Mouse (Mus musculus): Measurements from ENCODE around the gene Sdhaf4. TPM values are rescaled to one million over a fixed set of nuclear protein-coding genes. Genes with fewer than 3 reads are reported as not detected.
A peak's percentile ranks its signal among the peaks of the same experiment; 100 is the strongest.
"Not testable (repeated sequence)": the region's sequence is repeated elsewhere in the genome, so short reads cannot be mapped to it uniquely, and the experiment has no call there.

Sdhaf4 gene
- total RNA-seq (2021): 10 to 100 TPM; 36.4 to 45.0 TPM
- long read RNA-seq, experiment 1, transcript Sdhaf4-201 (3 exons, 683 nt): major isoform, 73 of 257 reads
- long read RNA-seq, experiment 1, partial matches to known transcripts: 0 of 257 reads
- long read RNA-seq, experiment 1, other reads (novel, unspliced or antisense): 184 of 257 reads
- long read RNA-seq, experiment 2, transcript Sdhaf4-201 (3 exons, 683 nt): major isoform, 116 of 429 reads
- long read RNA-seq, experiment 2, partial matches to known transcripts: 0 of 429 reads
- long read RNA-seq, experiment 2, other reads (novel, unspliced or antisense): 313 of 429 reads

- intact Hi-C loops (cut with DNase I): loop anchor here (5.0 to 10.0 kb wide), 3 partner anchors 83 to 180 kb away; partner anchors contain the start of gene Smap1
- peak; percentile 87 to 91 for DNase-seq
Observed at GRCm38 (mm10) chr1:24005070-24005804, at the start of gene Sdhaf4. TSS of gene Sdhaf4 (minus strand) at chr1:24005656.

GRCm38 (mm10) chr1:24046730-24047510 is 41.5 kb upstream of the Sdhaf4 start:
- intact Hi-C loops (cut with DNase I): no loop called here

DNA sequence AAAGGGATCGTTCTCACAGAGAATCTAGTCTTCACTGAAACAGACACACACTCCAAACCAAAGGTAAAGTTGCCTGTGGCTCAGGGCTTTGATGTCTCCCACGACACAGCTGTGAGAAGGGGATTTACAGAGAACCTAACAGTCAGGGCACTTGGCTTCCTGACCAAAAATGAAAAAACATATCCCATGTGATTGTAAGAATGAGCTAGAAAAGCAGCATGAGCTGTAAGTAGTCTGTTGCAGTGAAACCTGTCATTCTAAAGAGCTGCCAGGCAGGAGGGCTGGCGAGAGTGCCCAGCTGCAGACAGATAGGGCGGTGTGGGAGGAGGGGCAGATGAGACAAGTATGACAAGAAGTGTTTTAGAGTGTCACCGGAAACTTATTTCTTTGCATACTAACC is 40.2 kb upstream of the Sdhaf4 start:
- intact Hi-C loops (cut with DNase I): no loop called here
- DNase-seq: no peak

More at GRCm38 (mm10) chr1:24046730-24047510, 41.5 kb upstream of the Sdhaf4 start:
- DNase-seq: no peak

DNA sequence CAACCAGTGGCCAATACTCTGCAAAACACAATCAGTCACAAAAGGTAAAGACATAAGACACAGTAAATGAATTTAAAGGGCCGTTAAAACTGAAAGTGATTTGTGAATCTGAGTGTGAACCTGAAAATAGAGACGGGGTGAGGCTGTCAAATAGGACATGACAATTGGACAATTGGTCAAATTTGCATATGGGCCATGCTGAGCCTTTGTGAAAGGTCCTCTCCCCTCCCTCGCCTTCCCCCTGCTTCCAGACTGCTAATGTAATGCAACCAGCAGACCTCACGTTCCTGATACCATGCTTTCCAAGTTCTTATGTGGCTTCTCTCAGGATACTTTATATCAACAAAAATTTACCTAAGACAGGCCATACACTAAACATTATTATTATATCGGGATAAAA is 37.6 kb upstream of the Sdhaf4 start:
- intact Hi-C loops (cut with DNase I): no loop called here

GRCm38 (mm10) chr1:24033759-24034423 is 28.4 kb upstream of the Sdhaf4 start:
- no peak for DNase-seq
- intact Hi-C loops (cut with DNase I): loop anchor here (5.0 kb wide), 1 partner anchor 212 kb away; no protein-coding TSS in a partner anchor

More for the DNA sequence above, 37.6 kb upstream of the Sdhaf4 start:
- DNase-seq: no peak

DNA sequence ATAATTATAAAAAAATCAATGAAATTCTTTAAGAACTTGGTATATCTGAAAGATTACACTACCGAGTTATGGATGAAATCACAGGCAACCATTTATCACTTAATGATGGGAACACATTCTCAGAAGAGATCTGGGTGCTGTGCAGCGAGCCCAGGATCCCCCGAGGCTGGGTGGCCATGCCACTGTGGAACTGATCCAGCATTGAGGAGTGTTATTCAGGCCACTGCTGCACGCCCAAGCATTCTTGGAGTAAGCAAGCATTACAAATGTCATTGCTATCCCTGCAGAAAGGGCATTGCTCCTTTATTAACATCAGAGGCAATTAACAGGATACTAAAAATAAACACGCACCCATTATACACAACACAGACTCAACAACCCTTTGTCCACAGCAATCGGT is 5.4 kb upstream of the Sdhaf4 start:
- intact Hi-C loops (cut with DNase I): no loop called here
- no peak for DNase-seq

- intact Hi-C loops (cut with DNase I): no loop called here
- DNase-seq: no peak
Observed at GRCm38 (mm10) chr1:24010016-24010415, 4.6 kb upstream of the Sdhaf4 start.

DNA sequence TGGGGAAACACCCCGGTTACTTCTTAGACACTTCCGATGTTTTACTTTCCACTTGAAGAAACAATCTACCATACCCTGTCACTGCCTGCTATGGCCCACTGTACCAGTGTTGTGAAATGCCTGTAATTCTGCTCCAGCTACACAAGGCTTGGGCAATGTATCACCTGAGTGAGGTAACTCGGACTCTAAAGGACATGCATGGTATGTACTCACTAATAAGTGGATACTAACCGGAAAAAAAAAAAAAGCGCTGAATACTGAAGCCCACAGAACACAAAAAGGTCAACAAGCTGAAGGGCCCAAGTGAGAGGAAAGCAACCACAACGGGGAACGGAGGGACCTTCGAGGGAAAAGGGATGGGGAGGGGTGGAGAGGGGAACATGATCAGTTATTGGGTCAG is 2.2 kb upstream of the Sdhaf4 start:
- intact Hi-C loops (cut with DNase I): loop anchor here (5.0 to 10.0 kb wide), 3 partner anchors 85 to 183 kb away; partner anchors contain the start of gene Smap1
- DNase-seq: no peak

GRCm38 (mm10) chr1:23999318-23999717 is 6.1 kb downstream of the Sdhaf4 start:
- intact Hi-C loops (cut with DNase I): no loop called here
- no peak for DNase-seq

DNA sequence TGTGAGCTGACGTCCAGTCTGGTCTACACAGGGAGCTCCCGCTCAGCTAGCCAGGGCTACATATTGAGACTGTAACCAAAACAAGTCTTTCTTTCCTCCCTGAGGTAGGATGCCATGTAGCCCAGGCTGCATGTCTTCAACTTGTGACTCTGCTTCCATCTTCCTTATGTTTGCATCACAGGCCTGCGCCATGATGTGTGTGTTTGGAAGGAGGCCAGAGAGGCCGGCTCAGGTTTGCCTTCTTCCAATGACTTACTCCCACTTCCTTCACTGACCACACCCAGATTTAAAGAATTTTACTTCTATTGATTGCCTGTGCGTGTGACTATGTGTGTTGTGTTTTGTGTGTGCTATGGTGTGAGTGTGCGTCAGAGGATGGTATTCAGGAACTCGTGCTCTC is 6.6 kb downstream of the Sdhaf4 start:
- intact Hi-C loops (cut with DNase I): no loop called here
- DNase-seq: no peak

GRCm38 (mm10) chr1:23998120-23998810 is 7.2 kb downstream of the Sdhaf4 start:
- intact Hi-C loops (cut with DNase I): no loop called here

GRCm38 (mm10) chr1:23997493-23997892 is 8.0 kb downstream of the Sdhaf4 start:
- DNase-seq: no peak
- intact Hi-C loops (cut with DNase I): no loop called here

More at GRCm38 (mm10) chr1:23998120-23998810, 7.2 kb downstream of the Sdhaf4 start:
- no peak for DNase-seq

- DNase-seq: no peak
- intact Hi-C loops (cut with DNase I): no loop called here
Observed at GRCm38 (mm10) chr1:23995420-23995819, 10.0 kb downstream of the Sdhaf4 start.

DNA sequence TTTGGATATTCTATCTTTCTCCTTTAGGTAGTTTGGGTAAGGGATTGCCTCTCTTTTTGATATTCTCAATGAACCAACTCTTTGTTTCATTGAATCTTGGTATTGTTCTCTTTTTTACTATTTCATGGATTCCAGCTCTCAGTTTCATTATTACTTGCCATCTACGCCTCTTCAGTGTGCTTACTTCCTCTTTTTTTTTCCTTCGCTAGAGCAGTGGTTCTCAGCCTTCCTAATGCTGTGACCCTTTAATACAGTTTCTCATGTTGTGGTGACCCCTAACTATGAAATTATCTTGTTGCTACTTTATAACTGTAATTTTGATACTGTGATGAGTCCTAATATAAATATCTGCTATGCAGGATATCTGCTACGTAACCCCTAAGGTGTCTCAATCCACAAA is 22.3 kb downstream of the Sdhaf4 start:
- intact Hi-C loops (cut with DNase I): no loop called here

DNA sequence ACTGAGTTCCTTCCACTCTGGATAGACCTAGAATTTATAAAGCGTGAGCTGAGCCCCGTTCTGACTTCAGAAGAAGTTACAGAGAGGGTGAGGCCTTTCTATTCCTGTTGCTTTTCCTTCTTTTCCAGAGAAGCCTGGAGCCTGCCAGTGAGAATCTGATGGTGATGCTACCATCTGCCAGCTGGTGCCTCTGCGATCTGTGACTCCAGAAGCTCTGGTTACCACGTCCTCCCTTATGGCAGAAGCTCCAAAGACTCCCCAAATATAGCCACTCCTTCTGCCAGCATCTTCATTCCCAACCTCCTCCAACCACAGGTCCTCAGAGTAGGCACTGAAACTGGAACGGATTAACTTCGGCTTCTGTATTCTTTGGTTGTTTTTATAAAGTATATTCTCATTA is 27.2 kb downstream of the Sdhaf4 start:
- DNase-seq: no peak
- intact Hi-C loops (cut with DNase I): no loop called here

More for the DNA sequence above, 22.3 kb downstream of the Sdhaf4 start:
- DNase-seq: no peak

DNA sequence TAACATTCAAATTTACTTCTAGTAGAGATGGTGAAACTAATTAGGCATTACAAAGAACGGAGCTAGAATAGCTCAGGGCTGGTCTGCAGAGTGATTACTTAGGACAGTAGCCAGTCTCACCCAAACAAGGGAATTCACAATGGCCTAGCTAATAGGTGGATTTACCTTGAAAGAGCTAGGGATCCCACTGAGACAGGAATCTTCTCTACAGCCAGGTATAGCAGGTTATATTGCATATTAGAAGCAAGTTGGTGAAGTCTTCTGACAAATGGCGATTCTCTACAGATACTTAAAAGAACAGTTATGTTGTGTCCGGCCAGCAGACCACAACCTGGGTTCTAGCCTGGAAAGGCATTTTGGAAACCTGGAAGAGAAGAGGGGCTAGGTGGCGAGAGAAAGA is 34.3 kb downstream of the Sdhaf4 start:
- not testable (repeated sequence) for DNase-seq

DNA sequence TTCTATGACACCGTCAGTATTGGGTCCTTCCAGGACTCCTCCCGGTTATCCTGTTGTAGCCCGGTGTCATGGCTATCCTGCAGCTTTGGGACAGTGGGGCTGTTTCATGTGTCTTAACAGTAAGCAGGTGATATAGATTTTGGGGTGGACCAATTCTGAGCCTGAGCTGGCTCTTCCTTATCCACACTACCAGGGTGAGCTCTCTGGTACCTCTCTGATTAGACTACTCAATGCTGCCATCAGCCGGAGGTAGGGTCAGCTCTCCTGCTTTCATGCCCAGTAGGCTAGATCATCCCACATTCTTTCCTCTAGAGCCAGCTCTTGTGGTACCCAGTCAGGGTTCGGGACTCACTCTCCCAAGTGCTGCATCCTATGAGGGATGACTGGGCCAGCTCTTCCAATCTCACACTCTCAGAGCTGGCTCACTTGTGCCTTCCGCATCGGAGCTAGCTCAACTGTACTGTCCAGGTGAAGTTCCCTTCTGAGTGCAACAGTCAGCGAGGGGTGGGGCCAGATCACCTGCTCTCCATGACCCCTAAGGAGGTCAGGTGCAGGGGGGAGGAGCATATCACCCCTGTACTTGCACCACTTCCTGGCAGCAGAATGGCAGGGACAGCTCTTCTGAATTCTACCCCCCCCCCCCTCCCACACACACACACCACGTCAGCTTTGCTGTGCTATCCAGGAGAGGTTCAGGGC is 37.3 kb downstream of the Sdhaf4 start:
- intact Hi-C loops (cut with DNase I): no loop called here

More for the DNA sequence above, 34.3 kb downstream of the Sdhaf4 start:
- intact Hi-C loops (cut with DNase I): not testable (repeated sequence)

GRCm38 (mm10) chr1:23966226-23966625 is 39.2 kb downstream of the Sdhaf4 start:
- intact Hi-C loops (cut with DNase I): no loop called here
- DNase-seq: no peak

More for the DNA sequence above, 37.3 kb downstream of the Sdhaf4 start:
- no peak for DNase-seq

DNA sequence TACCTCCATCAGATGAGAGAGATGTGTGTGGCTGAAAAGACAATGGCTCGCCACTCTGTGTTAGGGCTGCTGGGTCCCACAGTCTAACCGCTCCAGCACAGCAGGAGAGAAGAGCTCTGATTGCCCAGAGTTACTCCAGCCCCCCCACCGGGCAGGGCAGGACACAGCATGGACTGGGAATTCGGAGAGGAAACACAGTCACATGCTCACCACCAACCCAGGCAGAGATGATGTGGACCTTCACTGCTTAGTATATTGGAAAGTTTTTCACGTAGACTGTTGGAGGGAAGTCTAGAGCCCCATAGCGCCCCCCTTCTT is 46.1 kb downstream of the Sdhaf4 start:
- intact Hi-C loops (cut with DNase I): no loop called here
- DNase-seq: no peak

All from gastrocnemius, postnatal 36 days (tissue).